Mouse (Mus musculus) limb, embryonic 14.5 days (tissue): ENCODE data around the gene Hipk4. TPM values are rescaled to one million over a fixed set of nuclear protein-coding genes. Genes with fewer than 3 reads are reported as not detected.

Experiments
- ATAC-seq: fragments of 200-750 bp; cut with Nextera tagmentation; 2 replicates; pipeline ENCODE4 v1.8.0; 2017; ENCODE audit warnings: low read depth, moderate number of reproducible peaks, moderate TSS enrichment; ENCODE audit not compliant: low FRiP score
- DNase-seq: peaks from one replicate; pipeline ENCODE4 v3.0.0-alpha.2; 2015; ENCODE audit warnings: low spot score
- H3K27ac ChIP-seq: fragments of 300-500 bp; sonication (generic); replicated peaks from 2 replicates; pipeline ENCODE4 v1.5.1; 2014; ENCODE audit warnings: low read depth, mild to moderate bottlenecking, low read length, moderate library complexity, mixed read lengths
- H3K27me3 ChIP-seq: fragments of 300-500 bp; sonication (generic); 2 replicates; pipeline ENCODE4 v1.6.1; 2014; ENCODE audit warnings: low read length, mixed read lengths; ENCODE audit not compliant: control insufficient read depth, insufficient read depth
- H3K36me3 ChIP-seq: fragments of 300-500 bp; sonication (generic); 2 replicates; pipeline ENCODE4 v1.6.1; 2014; ENCODE audit warnings: mild to moderate bottlenecking, low read length, moderate library complexity, mixed read lengths; ENCODE audit not compliant: control insufficient read depth, insufficient read depth
- H3K4me1 ChIP-seq: fragments of 300-500 bp; sonication (generic); 2 replicates; pipeline ENCODE4 v1.6.1; 2014; ENCODE audit warnings: antibody characterized with exemption, low read length, mixed read lengths; ENCODE audit not compliant: control insufficient read depth, insufficient read depth
- H3K4me2 ChIP-seq: fragments of 300-500 bp; sonication (generic); replicated peaks from 2 replicates; pipeline ENCODE4 v1.6.1; 2014; ENCODE audit warnings: low read depth, mild to moderate bottlenecking, low read length, moderate library complexity; ENCODE audit not compliant: severe bottlenecking
- H3K4me3 ChIP-seq: fragments of 300-500 bp; sonication (generic); replicated peaks from 2 replicates; pipeline ENCODE4 v1.5.1; 2014; ENCODE audit warnings: low read length
- H3K9ac ChIP-seq: fragments of 300-500 bp; sonication (generic); 2 replicates; pipeline ENCODE4 v1.6.1; 2014; ENCODE audit warnings: mild to moderate bottlenecking, low read depth, low read length, moderate library complexity; ENCODE audit not compliant: severe bottlenecking
- H3K9me3 ChIP-seq: fragments of 300-500 bp; sonication (generic); 2 replicates; pipeline ENCODE4 v1.6.1; 2016; ENCODE audit warnings: low read length; ENCODE audit not compliant: control insufficient read depth
- POLR2A ChIP-seq: fragments of 200-500 bp; IDR thresholded peaks from 2 replicates; pipeline ENCODE4 v1.8.0; 2012; ENCODE audit warnings: inconsistent platforms, mild to moderate bottlenecking, moderate library complexity, borderline replicate concordance; ENCODE audit not compliant: insufficient read depth, insufficient read length; ENCODE audit errors: extremely low read depth
- WGBS: fragments of 180-500 bp; shearing (Covaris S2); extraction: QIAGEN DNeasy Blood & Tissue Kit; methylation state at CpG from one replicate; pipeline ENCODE4 v1.1.7; 2014; 5-methylcytosine and 5-hydroxymethylcytosine counted together
- polyA plus RNA-seq, 2 experiments: library from polyadenylated mRNA; depleted of rRNA in 1 of 2; stranded (reverse) in 1 of 2; unstranded in 1 of 2; fragments of >200 nt; fragmentation: Nextera tagmentation in 1 of 2; extraction: Ambion mirVana in 1 of 2; gene quantifications; 2 replicates each; pipeline versions ENCODE4 v1.2.1 to v1.2.3; 2012 to 2014

Hipk4 gene
- polyA plus RNA-seq, 2 experiments = 1.2 to 4.3 TPM

DNA sequence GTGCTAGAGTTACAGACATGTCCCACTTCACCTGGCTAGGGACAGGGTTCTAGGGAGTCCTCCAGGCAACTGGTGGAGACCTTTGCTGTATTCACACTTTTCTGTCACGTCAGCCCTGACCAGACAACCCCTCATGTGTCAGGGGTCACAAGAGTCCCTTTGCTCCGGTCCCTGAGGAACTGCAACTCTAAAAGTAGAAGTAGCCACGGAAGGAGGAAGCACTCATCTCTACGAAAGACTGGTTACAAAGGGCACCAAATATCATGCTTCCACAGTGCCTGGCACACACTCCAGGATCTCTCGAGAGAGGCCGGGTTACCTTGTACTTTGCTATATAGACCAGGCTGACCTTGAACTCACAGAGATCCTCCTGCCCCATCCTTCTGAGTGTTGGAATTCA, 13.6 kb downstream of the Hipk4 start:
- H3K9ac ChIP-seq = no peak overlapping the region
- no peak for TF ChIP-seq POLR2A
- no peaks in the 10 kb centered on the region for H3K4me1 ChIP-seq
- ATAC-seq (no peak), DNase-seq (no peak)
- H3K27ac ChIP-seq = no peak overlapping the region
- no peaks in the 10 kb centered on the region for H3K9me3 ChIP-seq
- WGBS = 88% methylated on average over 6 of the region's 6 CpGs
- no peaks in the 10 kb centered on the region for H3K27me3 ChIP-seq
- H3K4me3 ChIP-seq = no peak overlapping the region
- no peak overlapping the region for H3K4me2 ChIP-seq
- H3K36me3 ChIP-seq = peaks cover 70% of the 10 kb centered on the region

- Histone ChIP-seq H3K27ac (no peak overlapping the region), H3K9me3 (no peaks in the 10 kb centered on the region), H3K9ac (no peak overlapping the region), H3K4me3 (no peak overlapping the region), H3K27me3 (no peaks in the 10 kb centered on the region), H3K36me3 (peaks cover 57% of the 10 kb centered on the region), H3K4me2 (no peak overlapping the region), H3K4me1 (peaks cover 9% of the 10 kb centered on the region; the same call in 1 of the 2 replicates)
- WGBS = 76% methylated on average over 8 of the region's 8 CpGs
- no peak for DNase-seq
- ATAC-seq = no peak
- TF ChIP-seq POLR2A = no peak
Measured at GRCm38 (mm10) chr7:27537998-27538397, 14.9 kb downstream of the Hipk4 start.

DNA sequence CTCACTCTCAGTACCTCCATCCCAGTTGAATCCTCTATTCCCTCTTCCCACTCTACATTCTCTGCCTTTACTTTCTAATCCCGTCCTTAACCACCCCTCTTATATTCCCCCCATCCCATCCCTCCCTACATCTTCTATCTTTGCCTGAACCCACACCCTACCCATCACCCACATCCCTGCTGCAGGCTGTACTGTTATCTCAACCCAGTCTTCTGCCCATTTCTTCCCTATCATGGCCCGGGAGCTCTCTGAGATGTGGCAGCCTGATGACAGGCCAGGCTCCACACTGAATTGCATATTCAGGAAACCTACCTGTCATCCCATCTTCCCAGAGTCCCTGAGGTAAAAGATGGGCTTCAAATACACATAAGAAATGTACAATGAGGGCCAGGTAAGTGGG, 15.7 kb downstream of the Hipk4 start:
- no peak for TF ChIP-seq POLR2A
- DNase-seq = no peak
- H3K9me3 ChIP-seq = no peaks in the 10 kb centered on the region
- no peak for ATAC-seq
- no peaks in the 10 kb centered on the region for H3K27me3 ChIP-seq
- no peak overlapping the region for H3K4me2 ChIP-seq
- no peak overlapping the region for H3K4me3 ChIP-seq
- H3K36me3 ChIP-seq = peaks cover 51% of the 10 kb centered on the region
- H3K9ac ChIP-seq = no peak overlapping the region
- 88% methylated on average over 2 of the region's 2 CpGs for WGBS
- H3K27ac ChIP-seq = no peak overlapping the region
- peaks cover 10% of the 10 kb centered on the region; the same call in 1 of the 2 replicates for H3K4me1 ChIP-seq

DNA sequence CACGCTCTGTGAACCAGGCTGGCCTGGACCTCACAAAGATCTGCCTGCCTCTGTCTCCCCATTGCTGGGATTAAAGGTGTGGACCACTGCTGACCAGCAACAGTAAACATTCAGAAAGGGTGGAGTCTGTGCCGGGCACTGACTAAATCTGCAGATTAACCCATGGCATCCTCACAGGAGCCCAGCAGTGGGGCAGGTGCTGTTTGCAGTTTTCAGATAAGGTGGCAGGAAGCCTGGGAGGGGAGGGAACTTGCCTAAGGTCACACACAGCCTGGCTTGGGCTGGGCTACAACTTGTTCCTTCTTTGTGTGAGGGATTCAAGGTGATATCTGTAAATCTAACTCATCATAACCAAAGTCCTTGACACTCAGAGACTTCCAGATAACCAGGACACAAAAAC, 17.5 kb downstream of the Hipk4 start:
- 71% methylated on average over 2 of the region's 2 CpGs for WGBS
- DNase-seq = no peak
- ATAC-seq = no peak
- no peak overlapping the region for H3K4me2 ChIP-seq
- TF ChIP-seq POLR2A = no peak
- H3K36me3 ChIP-seq = peaks cover 45% of the 10 kb centered on the region
- no peak overlapping the region for H3K9ac ChIP-seq
- no peak overlapping the region for H3K4me3 ChIP-seq
- no peak overlapping the region for H3K27ac ChIP-seq
- H3K4me1 ChIP-seq = peaks cover 10% of the 10 kb centered on the region; the same call in 1 of the 2 replicates
- no peaks in the 10 kb centered on the region for H3K9me3 ChIP-seq
- no peaks in the 10 kb centered on the region for H3K27me3 ChIP-seq

- H3K27me3 ChIP-seq = no peaks in the 10 kb centered on the region
- DNase-seq = no peak
- no peak overlapping the region for H3K4me3 ChIP-seq
- no peak overlapping the region for H3K27ac ChIP-seq
- ATAC-seq = no peak
- 77% methylated on average over 6 of the region's 6 CpGs for WGBS
- H3K9ac ChIP-seq = no peak overlapping the region
- H3K9me3 ChIP-seq = no peaks in the 10 kb centered on the region
- no peak overlapping the region for H3K4me2 ChIP-seq
- peaks cover 10% of the 10 kb centered on the region; the same call in 1 of the 2 replicates for H3K4me1 ChIP-seq
- TF ChIP-seq POLR2A = no peak
- peaks cover 41% of the 10 kb centered on the region for H3K36me3 ChIP-seq
Measured at GRCm38 (mm10) chr7:27540935-27541334, 17.9 kb downstream of the Hipk4 start.

GRCm38 (mm10) chr7:27541431-27541830, 18.4 kb downstream of the Hipk4 start:
- 85% methylated on average over 16 of the region's 16 CpGs for WGBS
- no peak overlapping the region for H3K4me3 ChIP-seq

More at GRCm38 (mm10) chr7:27541431-27541830, 18.4 kb downstream of the Hipk4 start:
- TF ChIP-seq POLR2A = no peak
- Histone ChIP-seq H3K9ac (no peak overlapping the region), H3K27me3 (no peaks in the 10 kb centered on the region), H3K9me3 (no peaks in the 10 kb centered on the region), H3K36me3 (peaks cover 36% of the 10 kb centered on the region), H3K4me2 (no peak overlapping the region), H3K27ac (no peak overlapping the region), H3K4me1 (peaks cover 10% of the 10 kb centered on the region; the same call in 1 of the 2 replicates)
- ATAC-seq (no peak), DNase-seq (no peak)
